Mouse (Mus musculus) olfactory bulb, adult 2 months (tissue): ENCODE data around the gene Igfbp7.

Experiments used
- CTCF ChIP-seq: fragments of 200-500 bp; IDR thresholded peaks from 2 replicates; pipeline ENCODE4 v1.5.1; 2012; ENCODE audit warnings: low read depth, mild to moderate bottlenecking, low read length, moderate library complexity; ENCODE audit not compliant: insufficient read depth
- POLR2A ChIP-seq: fragments of 200-500 bp; IDR thresholded peaks from 2 replicates; pipeline ENCODE4 v1.6.1; 2012; ENCODE audit warnings: mild to moderate bottlenecking, low read depth, low read length, moderate library complexity; ENCODE audit not compliant: insufficient read depth

GRCm38 (mm10) chr5:77381686-77382085, 26.2 kb downstream of the Igfbp7 start:
- TF ChIP-seq POLR2A (no peak), CTCF (no peak)
